Mouse (Mus musculus) monocyte, adult 2 months (primary cell): ENCODE results near the gene Hk2.
"Not testable (repeated sequence)": the region's sequence is repeated elsewhere in the genome, so short reads cannot be mapped to it uniquely, and the experiment has no call there.

ENCODE experiments used
- DNase-seq, 2 experiments: peaks; one replicate each; pipeline ENCODE4 v3.0.0; 2022; ENCODE audit warnings: low spot score in 2 of 2, low read depth in 1 of 2

The Hk2 gene

GRCm38 (mm10) chr6:82694668-82695067, 79.6 kb downstream of the Hk2 start:
- no peak for DNase-seq

GRCm38 (mm10) chr6:82689474-82689873, 84.8 kb downstream of the Hk2 start:
- no peak for DNase-seq

GRCm38 (mm10) chr6:82688586-82688985, 85.7 kb downstream of the Hk2 start:
- not testable (repeated sequence) for DNase-seq

GRCm38 (mm10) chr6:82684136-82684535, 90.1 kb downstream of the Hk2 start:
- no peak for DNase-seq

GRCm38 (mm10) chr6:82679286-82679685, 95.0 kb downstream of the Hk2 start:
- not testable (repeated sequence) for DNase-seq

GRCm38 (mm10) chr6:82677629-82678028, 96.6 kb downstream of the Hk2 start:
- DNase-seq: not testable (repeated sequence)
